Mouse (Mus musculus) central nervous system, embryonic 14 days (tissue): ENCODE measurements around the gene Kcnk2. TPM values are rescaled to one million over a fixed set of nuclear protein-coding genes. Genes with fewer than 3 reads are reported as not detected.

Experiments
- polyA plus RNA-seq: library from polyadenylated mRNA; depleted of rRNA; stranded (reverse); fragments of >200 nt; gene quantifications from 2 replicates; pipeline ENCODE4 v1.2.3, GENCODE M21; 2012; rRNA removed

Gene Kcnk2
- polyA plus RNA-seq, result 19.2 and 20.8 TPM in 2 replicates

DNA sequence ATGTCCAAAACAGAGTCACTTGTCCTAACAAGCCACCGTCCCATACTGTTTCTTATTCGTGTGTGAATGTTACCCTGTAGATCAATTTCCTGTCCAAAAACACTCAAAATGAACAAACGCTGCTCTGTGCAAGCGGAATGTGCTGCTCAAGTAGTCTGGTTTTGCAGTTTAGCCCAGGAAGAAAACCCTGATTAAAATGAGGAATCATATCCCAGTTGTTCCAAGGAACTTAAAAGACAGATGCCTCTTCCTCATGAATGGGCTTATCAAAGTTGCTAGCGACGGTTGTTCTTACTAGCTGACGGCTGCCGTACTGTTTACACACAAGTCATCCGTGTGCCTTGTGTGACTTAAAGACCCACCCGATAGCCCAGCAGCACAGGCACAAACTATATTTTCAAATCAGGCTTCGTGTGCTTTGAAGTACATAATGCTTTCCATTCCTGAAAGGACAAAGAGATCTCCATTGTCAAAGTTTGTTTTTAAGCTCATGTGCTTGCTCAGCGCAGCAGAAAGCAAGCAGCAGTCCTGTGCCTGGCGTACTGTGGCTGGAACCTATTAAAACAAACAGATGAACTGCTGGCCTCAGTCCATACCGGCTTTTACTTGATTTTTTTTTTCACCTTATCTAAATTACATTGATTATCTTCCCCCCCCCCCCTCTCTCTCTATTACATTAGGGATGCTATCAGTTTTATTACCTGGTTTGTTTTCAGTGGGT lies at the start of gene Kcnk2:
Kcnk2 (minus strand) TSS at position 51 of the 721 bp plus-strand sequence.

